Mouse (Mus musculus): ENCODE data around the gene Gpr137. TPM values are rescaled to one million over a fixed set of nuclear protein-coding genes. Genes with fewer than 3 reads are reported as not detected.
A peak's percentile ranks its signal among the peaks of the same experiment; 100 is the strongest.

The Gpr137 gene
- polyA plus RNA-seq, 1 experiment from 2014 or later = 20.0 TPM

DNA sequence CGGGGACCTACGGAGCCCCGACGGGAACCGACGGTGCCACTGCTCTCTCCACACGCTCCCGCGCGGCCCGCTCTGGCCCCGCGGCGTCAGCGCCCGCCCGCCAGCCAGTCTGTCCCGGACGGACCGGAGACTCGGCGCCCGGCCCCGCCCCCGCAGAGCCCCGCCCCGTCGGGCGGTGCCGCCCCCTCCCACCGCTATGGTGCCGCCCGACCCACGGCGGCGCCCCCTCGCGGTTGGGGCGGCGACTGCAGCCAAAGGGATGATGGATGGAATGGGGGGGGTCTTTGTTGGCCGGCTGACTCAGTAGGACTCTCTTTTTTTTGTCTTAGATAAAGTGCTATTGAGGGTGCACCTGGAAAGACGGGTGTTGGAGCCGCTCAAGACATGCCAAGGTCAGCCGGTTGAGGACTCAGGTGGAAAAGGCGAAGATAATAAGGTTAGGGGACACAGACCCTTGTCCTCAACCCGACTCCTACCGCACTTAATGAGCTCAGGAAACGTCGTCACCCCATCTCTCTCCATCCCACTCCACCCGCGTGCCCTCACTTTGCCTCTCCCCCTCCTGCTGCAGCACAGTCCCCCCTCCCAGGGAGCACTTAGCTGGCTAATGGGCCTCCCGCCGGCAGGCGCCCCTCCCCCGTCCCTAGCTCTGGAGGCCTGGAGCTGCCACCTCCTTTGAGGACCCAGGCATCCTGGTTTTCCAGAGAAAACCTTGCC lies 27.5 kb upstream of the Gpr137 start:
- Histone ChIP-seq H3K9ac (ENCODE audit: low read depth, low read length) (peak overlapping the region; percentile 88), H3K36me3 (ENCODE audit: control insufficient read depth, insufficient read depth) (peaks cover 19% of the 10 kb centered on the region), H3K9me3 (ENCODE audit: control insufficient read depth) (no peaks in the 10 kb centered on the region), H3K4me3 (ENCODE audit: low read depth, low read length) (peak overlapping the region; percentile 82), H3K4me2 (replicated peaks; ENCODE audit: low read depth) (peak overlapping the region; percentile 83), H3K27me3 (replicated peaks; ENCODE audit: control insufficient read depth, insufficient read depth, low read length) (no peaks in the 10 kb centered on the region), H3K4me1 (replicated peaks; ENCODE audit: control insufficient read depth, insufficient read depth, low read length) (peaks cover 17% of the 10 kb centered on the region), H3K27ac (ENCODE audit: low read depth, low read length) (peak overlapping the region; percentile 95)
- peak; percentile 78 for TF ChIP-seq CTCF (IDR thresholded peaks at IDR 0.05; ENCODE audit: low read depth)
- under 1% methylated on average over 55 of the region's 55 CpGs for WGBS
- ATAC-seq = peak; percentile 58

DNA sequence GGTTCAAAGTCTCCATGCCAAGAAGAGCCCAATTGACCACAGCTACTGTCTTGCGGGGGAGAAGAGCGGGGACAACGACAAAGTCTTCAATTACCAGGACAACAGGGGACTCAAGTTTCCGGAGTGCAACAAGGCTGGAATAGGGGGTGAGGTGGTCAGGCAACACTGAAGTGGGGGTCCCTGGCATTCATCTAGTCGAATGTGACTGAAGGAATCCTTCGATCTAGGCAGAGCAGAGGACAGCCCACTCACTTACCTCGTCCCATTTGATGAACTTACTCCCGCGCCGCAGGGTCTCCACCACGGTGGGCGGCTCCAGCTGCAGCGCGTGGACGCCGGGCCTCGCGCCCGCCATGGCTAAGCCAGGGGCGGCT lies 27.0 kb upstream of the Gpr137 start:
- Histone ChIP-seq H3K27me3 (replicated peaks; ENCODE audit: control insufficient read depth, insufficient read depth, low read length) (no peaks in the 10 kb centered on the region), H3K9ac (ENCODE audit: low read depth, low read length) (peak overlapping the region; percentile 88), H3K4me1 (replicated peaks; ENCODE audit: control insufficient read depth, insufficient read depth, low read length) (peaks cover 17% of the 10 kb centered on the region), H3K4me3 (ENCODE audit: low read depth, low read length) (peak overlapping the region; percentile 82), H3K36me3 (ENCODE audit: control insufficient read depth, insufficient read depth) (peaks cover 25% of the 10 kb centered on the region), H3K9me3 (ENCODE audit: control insufficient read depth) (no peaks in the 10 kb centered on the region), H3K4me2 (replicated peaks; ENCODE audit: low read depth) (peak overlapping the region; percentile 83), H3K27ac (ENCODE audit: low read depth, low read length) (peak overlapping the region; percentile 95)
- TF ChIP-seq CTCF (IDR thresholded peaks at IDR 0.05; ENCODE audit: low read depth) = no peak
- no peak for ATAC-seq
- under 1% methylated on average over 20 of the region's 20 CpGs for WGBS

DNA sequence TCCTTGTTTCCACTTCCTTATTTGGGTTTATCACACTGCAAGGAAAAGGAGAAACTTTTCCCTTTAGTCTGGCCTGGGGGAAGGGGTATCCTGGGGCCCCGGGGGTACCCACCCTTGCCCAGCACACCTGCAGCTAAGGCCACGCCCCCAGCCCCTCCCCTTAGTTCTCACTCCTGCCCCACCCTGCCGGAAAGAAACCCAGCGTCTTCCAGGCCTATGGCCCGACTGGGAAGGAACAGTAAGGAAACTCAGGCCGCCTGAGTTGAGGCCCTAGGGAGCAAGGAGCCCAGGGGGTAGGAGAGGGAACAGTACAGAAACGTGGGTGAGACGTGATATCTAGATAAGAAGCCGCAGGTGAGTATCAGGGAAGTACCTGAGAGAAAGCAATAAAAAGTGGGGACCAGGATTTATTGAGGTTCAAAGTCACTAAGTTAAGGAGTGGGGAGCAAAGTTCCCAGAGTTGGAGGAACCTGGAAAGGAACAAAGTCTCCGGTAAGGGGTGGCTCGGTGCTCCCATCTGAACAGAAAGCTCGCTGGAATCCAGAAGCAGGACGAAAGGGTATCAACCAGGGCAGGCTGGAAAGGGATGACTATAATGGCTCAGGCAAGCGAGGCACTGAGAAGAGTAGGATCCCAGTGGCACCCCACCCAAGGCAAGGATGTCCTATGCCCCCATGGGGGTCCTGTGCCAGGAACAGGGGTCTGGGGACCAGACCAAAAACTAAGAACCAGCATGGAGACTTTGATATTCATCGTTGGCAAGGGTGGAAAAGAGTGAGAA lies 26.4 kb upstream of the Gpr137 start:
- Histone ChIP-seq H3K36me3 (ENCODE audit: control insufficient read depth, insufficient read depth) (peaks cover 31% of the 10 kb centered on the region), H3K4me1 (replicated peaks; ENCODE audit: control insufficient read depth, insufficient read depth, low read length) (peaks cover 17% of the 10 kb centered on the region)

DNA sequence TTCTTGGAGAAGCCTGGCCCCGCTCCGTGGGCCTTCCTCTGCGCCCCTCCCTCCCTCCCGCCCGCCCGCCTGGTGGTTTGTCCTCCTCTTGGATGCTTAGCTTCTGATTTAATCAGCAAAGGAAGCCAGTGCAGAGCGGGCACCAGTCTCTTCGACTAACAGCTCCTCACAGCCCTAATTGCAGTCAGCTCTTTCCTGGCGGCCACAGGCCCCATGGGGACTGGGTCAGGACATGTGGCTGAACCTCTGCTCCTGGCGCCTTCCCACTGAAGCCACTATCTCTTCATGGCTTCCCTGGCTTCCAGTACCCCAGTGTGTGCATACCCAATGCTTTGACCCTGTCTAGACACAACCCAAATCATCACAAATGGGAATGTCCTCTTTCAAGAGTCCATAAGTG lies 14.2 kb upstream of the Gpr137 start:
- Histone ChIP-seq H3K9ac (ENCODE audit: low read depth, low read length) (no peak overlapping the region), H3K27ac (ENCODE audit: low read depth, low read length) (no peak overlapping the region; the same call in 1 of the 2 replicates), H3K4me1 (replicated peaks; ENCODE audit: control insufficient read depth, insufficient read depth, low read length) (peaks cover 6% of the 10 kb centered on the region; the same call in 1 of the 2 replicates), H3K36me3 (ENCODE audit: control insufficient read depth, insufficient read depth) (peaks cover 81% of the 10 kb centered on the region), H3K27me3 (replicated peaks; ENCODE audit: control insufficient read depth, insufficient read depth, low read length) (no peaks in the 10 kb centered on the region), H3K9me3 (ENCODE audit: control insufficient read depth) (no peaks in the 10 kb centered on the region), H3K4me3 (ENCODE audit: low read depth, low read length) (no peak overlapping the region), H3K4me2 (replicated peaks; ENCODE audit: low read depth) (no peak overlapping the region)
- no peak for TF ChIP-seq CTCF (IDR thresholded peaks at IDR 0.05; ENCODE audit: low read depth)
- WGBS = 74% methylated on average over 10 of the region's 10 CpGs
- ATAC-seq = no peak

More for the DNA sequence above, 26.4 kb upstream of the Gpr137 start:
- TF ChIP-seq CTCF (IDR thresholded peaks at IDR 0.05; ENCODE audit: low read depth) = no peak
- ATAC-seq = peak; percentile 90
- Histone ChIP-seq H3K27ac (ENCODE audit: low read depth, low read length) (peak overlapping the region; percentile 95), H3K27me3 (replicated peaks; ENCODE audit: control insufficient read depth, insufficient read depth, low read length) (no peaks in the 10 kb centered on the region), H3K9me3 (ENCODE audit: control insufficient read depth) (no peaks in the 10 kb centered on the region), H3K4me2 (replicated peaks; ENCODE audit: low read depth) (peak overlapping the region; percentile 83), H3K9ac (ENCODE audit: low read depth, low read length) (peak overlapping the region; percentile 88), H3K4me3 (ENCODE audit: low read depth, low read length) (peak overlapping the region; percentile 82)
- WGBS = 5% methylated on average over 15 of the region's 15 CpGs

DNA sequence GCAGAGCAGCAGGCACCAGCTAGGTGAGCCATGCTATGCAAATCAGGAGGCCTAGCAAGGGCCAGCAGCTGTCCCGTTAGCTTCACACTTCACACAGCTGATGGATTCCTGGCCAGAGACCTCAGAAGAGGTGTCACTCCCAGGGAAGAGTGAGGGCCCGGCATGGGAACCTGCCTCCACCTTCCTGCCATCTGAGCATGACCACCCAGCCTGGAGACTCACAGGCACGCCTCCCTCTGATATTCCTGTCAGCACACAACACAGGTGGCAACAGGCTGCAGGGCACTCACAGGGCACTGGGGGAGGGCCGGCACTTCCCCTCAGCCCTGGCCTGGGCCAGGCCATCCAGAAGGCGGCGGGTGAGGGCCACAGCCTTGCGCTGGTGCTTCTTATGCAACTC lies 13.1 kb upstream of the Gpr137 start:
- H3K9ac ChIP-seq (ENCODE audit: low read depth, low read length) = no peak overlapping the region
- ATAC-seq = no peak
- no peak overlapping the region for H3K4me2 ChIP-seq (replicated peaks; ENCODE audit: low read depth)
- H3K27ac ChIP-seq (ENCODE audit: low read depth, low read length) = no peak overlapping the region
- TF ChIP-seq CTCF (IDR thresholded peaks at IDR 0.05; ENCODE audit: low read depth) = no peak
- peaks cover 6% of the 10 kb centered on the region; the same call in 1 of the 2 replicates for H3K4me1 ChIP-seq (replicated peaks; ENCODE audit: control insufficient read depth, insufficient read depth, low read length)
- H3K4me3 ChIP-seq (ENCODE audit: low read depth, low read length) = no peak overlapping the region
- WGBS = 73% methylated on average over 7 of the region's 7 CpGs
- H3K36me3 ChIP-seq (ENCODE audit: control insufficient read depth, insufficient read depth) = peaks cover 76% of the 10 kb centered on the region
- H3K27me3 ChIP-seq (replicated peaks; ENCODE audit: control insufficient read depth, insufficient read depth, low read length) = no peaks in the 10 kb centered on the region
- no peaks in the 10 kb centered on the region for H3K9me3 ChIP-seq (ENCODE audit: control insufficient read depth)

DNA sequence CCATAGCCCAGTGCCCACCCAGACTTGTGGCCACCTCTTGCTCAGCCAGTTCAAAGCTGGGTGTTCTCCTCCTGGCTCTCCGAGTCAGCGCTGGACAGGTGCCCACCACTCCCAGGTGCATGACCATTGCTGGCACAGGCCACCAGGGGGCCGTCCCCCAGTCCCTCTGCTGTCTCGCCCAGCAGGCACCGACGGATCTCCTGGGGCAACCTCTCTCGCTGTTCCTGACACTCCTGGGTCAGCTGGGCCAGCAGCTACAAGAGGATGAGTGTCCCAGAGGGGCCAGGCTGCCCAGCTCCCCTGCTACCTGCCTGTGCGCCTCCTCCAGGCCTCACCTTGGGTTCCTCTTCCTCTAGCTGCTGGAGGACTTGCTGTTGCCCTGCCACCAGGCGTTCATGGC lies 11.8 kb upstream of the Gpr137 start:
- Histone ChIP-seq H3K4me2 (replicated peaks; ENCODE audit: low read depth) (0 out of 2 replicates have a peak overlapping the region, but pooled peaks have one; percentile 3), H3K9me3 (ENCODE audit: control insufficient read depth) (no peaks in the 10 kb centered on the region), H3K9ac (ENCODE audit: low read depth, low read length) (no peak overlapping the region), H3K4me3 (ENCODE audit: low read depth, low read length) (no peak overlapping the region), H3K4me1 (replicated peaks; ENCODE audit: control insufficient read depth, insufficient read depth, low read length) (peaks cover 6% of the 10 kb centered on the region; the same call in 1 of the 2 replicates), H3K36me3 (ENCODE audit: control insufficient read depth, insufficient read depth) (peaks cover 63% of the 10 kb centered on the region), H3K27ac (ENCODE audit: low read depth, low read length) (peak overlapping the region; percentile 57), H3K27me3 (replicated peaks; ENCODE audit: control insufficient read depth, insufficient read depth, low read length) (no peaks in the 10 kb centered on the region)
- ATAC-seq = no peak
- peak; percentile 73 for TF ChIP-seq CTCF (IDR thresholded peaks at IDR 0.05; ENCODE audit: low read depth)
- 39% methylated on average over 9 of the region's 9 CpGs for WGBS
